Mouse (Mus musculus): ENCODE measurements around the gene Bmp4. TPM values are rescaled to one million over a fixed set of nuclear protein-coding genes. Genes with fewer than 3 reads are reported as not detected.

The Bmp4 gene
- total and polyA plus RNA-seq, 3 experiments: not detected

DNA sequence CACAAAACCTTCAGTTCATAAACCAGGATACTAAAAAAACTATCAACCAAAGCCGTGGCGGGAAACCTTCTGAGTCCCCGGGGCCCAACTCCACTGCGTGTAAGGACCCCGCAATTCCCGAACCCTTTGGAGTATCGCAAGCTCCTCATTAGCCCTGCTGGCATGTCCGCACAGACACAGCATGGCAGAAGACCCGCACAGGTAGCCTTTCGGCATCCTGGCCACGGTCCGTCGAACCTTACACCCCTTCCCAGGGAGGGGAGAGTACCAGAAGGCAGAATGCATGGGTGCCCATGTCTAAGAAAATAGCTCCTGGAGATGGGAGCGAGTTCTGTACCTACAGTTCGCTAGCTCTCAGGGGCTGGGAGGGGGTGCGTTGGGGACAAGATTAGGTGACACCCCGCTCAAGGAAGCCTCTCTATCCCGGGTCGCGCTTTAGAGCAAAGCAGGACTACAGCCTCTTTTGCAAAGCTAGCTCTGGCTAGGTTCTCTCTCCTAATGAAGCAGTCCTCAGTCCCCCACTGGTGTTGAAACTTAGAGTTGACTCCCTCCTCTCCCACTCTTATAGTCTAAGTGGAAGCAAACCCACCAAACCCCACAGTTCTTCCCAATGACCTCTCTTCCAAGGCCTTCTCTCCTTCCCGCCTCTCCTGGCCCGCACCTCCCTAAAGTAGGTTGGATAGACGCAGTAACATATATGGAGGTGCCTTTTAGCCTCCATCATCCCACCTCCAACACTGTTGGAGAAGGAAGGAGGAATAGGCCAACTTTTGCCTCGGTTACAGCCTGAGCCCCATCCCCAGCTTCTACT lies 826 bp downstream of the Bmp4 start:
- Histone ChIP-seq H3K9me3 (replicated peaks; ENCODE audit: insufficient read depth, low read length) (no peaks in the 10 kb centered on the region), H3K79me2 (ENCODE audit: control insufficient read depth, insufficient read depth, low read length, poor library complexity) (no peaks in the 10 kb centered on the region), H3K4me3 (ENCODE audit: control insufficient read depth in 1 of 2, insufficient read depth in 1 of 2, low read depth in 2 of 2, low read length in 2 of 2) (no peak overlapping the region), H3K9ac (ENCODE audit: control insufficient read depth, low read depth, low read length, poor library complexity, severe bottlenecking) (no peak overlapping the region), H3K4me1 (ENCODE audit: control insufficient read depth in 1 of 2, insufficient read depth in 2 of 2, low read length in 2 of 2) (no peaks in the 10 kb centered on the region), H3K36me3 (ENCODE audit: control insufficient read depth in 1 of 2, insufficient read depth in 2 of 2, low read length in 2 of 2) (no peaks in the 10 kb centered on the region), H3K27me3 (ENCODE audit: control insufficient read depth in 1 of 2, insufficient read depth in 2 of 2, low read length in 2 of 2) (no peaks in the 10 kb centered on the region; a peak in 1 of 4 replicates), H3K27ac (ENCODE audit: control insufficient read depth, low read depth, low read length) (no peak overlapping the region)
- DNase-seq (ENCODE audit: low read depth, low spot score): no peak
- no peak for TF ChIP-seq NELFE (IDR thresholded peaks at IDR 0.05; ENCODE audit: low read depth, low read length)
- no peak for TF ChIP-seq ELF1 (IDR thresholded peaks at IDR 0.05; ENCODE audit: low read depth, low read length)
- TF ChIP-seq ZKSCAN1 (IDR thresholded peaks at IDR 0.05; ENCODE audit: low read depth, low read length): no peak
- no peak for TF ChIP-seq KAT2A (conservative IDR thresholded peaks at IDR 0.05; ENCODE audit: low read depth, low read length)
- no peak for TF ChIP-seq MXI1 (IDR thresholded peaks at IDR 0.05; ENCODE audit: low read depth, low read length)
- TF ChIP-seq MAFK (IDR thresholded peaks at IDR 0.05; ENCODE audit: borderline replicate concordance, low read depth, low read length): no peak
- TF ChIP-seq ZMIZ1 (IDR thresholded peaks at IDR 0.05; ENCODE audit: low read depth, low read length): no peak
- TF ChIP-seq USF2 (IDR thresholded peaks at IDR 0.05; ENCODE audit: borderline replicate concordance in 1 of 2, insufficient read depth in 1 of 2, low read depth in 1 of 2, low read length in 2 of 2): no peak
- TF ChIP-seq GATA1 (IDR thresholded peaks at IDR 0.05; ENCODE audit: low read depth, low read length): no peak
- no peak for TF ChIP-seq RAD21 (IDR thresholded peaks at IDR 0.05; ENCODE audit: low read depth, low read length)
- no peak for TF ChIP-seq TBP (IDR thresholded peaks at IDR 0.05; ENCODE audit: low read depth, low read length)

DNA sequence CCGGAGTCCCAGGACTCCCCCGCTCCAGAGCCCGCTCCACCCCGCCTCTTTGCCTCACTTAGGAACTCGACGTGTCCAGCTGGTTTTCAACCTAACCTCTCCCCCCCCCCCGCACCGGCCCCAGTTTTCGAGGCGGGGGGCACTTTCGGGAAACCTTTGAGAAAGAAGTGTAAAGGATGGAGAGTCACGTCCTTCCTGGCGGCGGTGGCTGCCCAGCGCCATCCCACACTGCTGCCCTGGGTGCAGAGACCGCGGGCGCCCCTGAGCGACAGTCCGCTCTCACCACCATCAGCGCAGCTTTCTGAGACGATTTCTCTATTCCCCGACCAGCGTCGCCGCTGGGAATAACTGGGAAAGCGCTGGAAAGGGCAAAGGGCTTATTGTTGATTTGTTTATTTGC lies 1.8 kb downstream of the Bmp4 start:
- Histone ChIP-seq H3K4me3 (ENCODE audit: control insufficient read depth in 1 of 2, insufficient read depth in 1 of 2, low read depth in 2 of 2, low read length in 2 of 2) (no peak overlapping the region), H3K27me3 (ENCODE audit: control insufficient read depth in 1 of 2, insufficient read depth in 2 of 2, low read length in 2 of 2) (no peaks in the 10 kb centered on the region; a peak in 1 of 4 replicates), H3K79me2 (ENCODE audit: control insufficient read depth, insufficient read depth, low read length, poor library complexity) (no peaks in the 10 kb centered on the region), H3K27ac (ENCODE audit: control insufficient read depth, low read depth, low read length) (no peak overlapping the region), H3K4me1 (ENCODE audit: control insufficient read depth in 1 of 2, insufficient read depth in 2 of 2, low read length in 2 of 2) (no peaks in the 10 kb centered on the region), H3K9ac (ENCODE audit: control insufficient read depth, low read depth, low read length, poor library complexity, severe bottlenecking) (no peak overlapping the region), H3K9me3 (replicated peaks; ENCODE audit: insufficient read depth, low read length) (no peaks in the 10 kb centered on the region), H3K36me3 (ENCODE audit: control insufficient read depth in 1 of 2, insufficient read depth in 2 of 2, low read length in 2 of 2) (no peaks in the 10 kb centered on the region)
- no peak for TF ChIP-seq ETS1 (IDR thresholded peaks at IDR 0.05; ENCODE audit: low read depth, low read length)
- TF ChIP-seq NRF1 (IDR thresholded peaks at IDR 0.05; ENCODE audit: insufficient read depth, low read depth, low read length, poor library complexity, severe bottlenecking): no peak
- TF ChIP-seq MAFK (IDR thresholded peaks at IDR 0.05; ENCODE audit: borderline replicate concordance, low read depth, low read length): no peak
- no peak for TF ChIP-seq E2F4 (IDR thresholded peaks at IDR 0.05; ENCODE audit: borderline replicate concordance, low read depth, low read length)
- no peak for TF ChIP-seq ZC3H11A (IDR thresholded peaks at IDR 0.05; ENCODE audit: low read depth, low read length)
- TF ChIP-seq ZNF384 (IDR thresholded peaks at IDR 0.05; ENCODE audit: low read depth, low read length): no peak
- TF ChIP-seq TCF12 (IDR thresholded peaks at IDR 0.05; ENCODE audit: low read depth, low read length): no peak
- no peak for TF ChIP-seq JUND (IDR thresholded peaks at IDR 0.05; ENCODE audit: low read depth, low read length)
- no peak for TF ChIP-seq CTCF (IDR thresholded peaks at IDR 0.05 in 2 of 3, conservative IDR thresholded peaks at IDR 0.05 in 1 of 3; ENCODE audit: control insufficient read depth in 1 of 3, insufficient read depth in 1 of 3, low read depth in 2 of 3, low read length in 3 of 3, poor library complexity in 1 of 3, severe bottlenecking in 1 of 3)
- TF ChIP-seq CHD2 (IDR thresholded peaks at IDR 0.05; ENCODE audit: low read length): no peak
- TF ChIP-seq EP300 (IDR thresholded peaks at IDR 0.05; ENCODE audit: low read depth in 1 of 2, low read length in 2 of 2): no peak
- TF ChIP-seq HCFC1 (IDR thresholded peaks at IDR 0.05; ENCODE audit: low read depth, low read length): no peak
- no peak for TF ChIP-seq RAD21 (IDR thresholded peaks at IDR 0.05; ENCODE audit: low read depth, low read length)
- no peak for TF ChIP-seq BHLHE40 (IDR thresholded peaks at IDR 0.05; ENCODE audit: borderline replicate concordance, low read depth, low read length)
- DNase-seq (ENCODE audit: low read depth, low spot score): no peak
